Mouse (Mus musculus) midbrain, embryonic 11.5 days (tissue): ENCODE measurements at regions not wholly inside any gene's neighbourhood (a gene's known extent, or its start where the extent isn't known, plus 50 kb on each side); places are given as distances from the start of the nearest gene placed in this dataset.

ENCODE experiments used
- ATAC-seq: fragments of 200-750 bp; cut with Nextera tagmentation; 2 replicates; pipeline ENCODE4 v1.8.0; 2017; ENCODE audit warnings: moderate TSS enrichment, moderate library complexity; ENCODE audit not compliant: low FRiP score
- DNase-seq: peaks from one replicate; pipeline ENCODE4 v3.0.0; 2015; ENCODE audit warnings: low spot score; ENCODE audit errors: missing footprints
- H3K27ac ChIP-seq: fragments of 300-500 bp; sonication (generic); 2 replicates; pipeline ENCODE4 v1.5.1; 2014; ENCODE audit warnings: low read depth, low read length
- H3K27me3 ChIP-seq: fragments of 300-500 bp; sonication (generic); 2 replicates; pipeline ENCODE4 v1.6.1; 2014; ENCODE audit warnings: mild to moderate bottlenecking, low read length, moderate library complexity, mixed read lengths; ENCODE audit not compliant: control insufficient read depth, insufficient read depth
- H3K36me3 ChIP-seq: fragments of 300-500 bp; sonication (generic); 2 replicates; pipeline ENCODE4 v1.6.1; 2014; ENCODE audit warnings: mild to moderate bottlenecking, low read length, moderate library complexity, mixed read lengths; ENCODE audit not compliant: control insufficient read depth, insufficient read depth
- H3K4me1 ChIP-seq: fragments of 300-500 bp; sonication (generic); 2 replicates; pipeline ENCODE4 v1.6.1; 2014; ENCODE audit warnings: low read length; ENCODE audit not compliant: control insufficient read depth, insufficient read depth
- H3K4me2 ChIP-seq: fragments of 300-500 bp; sonication (generic); 2 replicates; pipeline ENCODE4 v1.6.1; 2014; ENCODE audit warnings: mild to moderate bottlenecking, moderate library complexity
- H3K4me3 ChIP-seq: fragments of 300-500 bp; sonication (generic); 2 replicates; pipeline ENCODE4 v1.5.1; 2014; ENCODE audit warnings: low read depth, low read length
- H3K9ac ChIP-seq: fragments of 300-500 bp; sonication (generic); 2 replicates; pipeline ENCODE4 v1.6.1; 2014; ENCODE audit warnings: low read length
- H3K9me3 ChIP-seq: fragments of 300-500 bp; sonication (generic); 2 replicates; pipeline ENCODE4 v1.6.1; 2016; ENCODE audit warnings: low read length; ENCODE audit not compliant: control insufficient read depth
- WGBS: fragments of 180-500 bp; shearing (Covaris S2); extraction: QIAGEN DNeasy Blood & Tissue Kit; methylation state at CpG from one replicate; pipeline ENCODE4 v1.1.7; 2014; 5-methylcytosine and 5-hydroxymethylcytosine counted together

GRCm38 (mm10) chr9:92045472-92045905, 147.2 kb upstream of the Plscr5 start:
- no peak for DNase-seq
- ATAC-seq, result no peak
- H3K27me3 ChIP-seq, result no peaks in the 10 kb centered on the region
- H3K36me3 ChIP-seq, result no peaks in the 10 kb centered on the region
- H3K9me3 ChIP-seq, result no peaks in the 10 kb centered on the region
- 53% methylated on average over 3 of the region's 3 CpGs for WGBS
- no peak overlapping the region for H3K27ac ChIP-seq
- no peak overlapping the region for H3K9ac ChIP-seq
- no peak overlapping the region for H3K4me2 ChIP-seq
- no peaks in the 10 kb centered on the region for H3K4me1 ChIP-seq
- H3K4me3 ChIP-seq, result no peak overlapping the region

GRCm38 (mm10) chr9:92044161-92044560, 148.6 kb upstream of the Plscr5 start:
- no peak overlapping the region for H3K4me3 ChIP-seq
- no peak overlapping the region for H3K27ac ChIP-seq
- no peaks in the 10 kb centered on the region for H3K36me3 ChIP-seq
- H3K9me3 ChIP-seq, result no peaks in the 10 kb centered on the region
- DNase-seq, result no peak
- WGBS, result 84% methylated on average over 9 of the region's 9 CpGs
- no peaks in the 10 kb centered on the region for H3K4me1 ChIP-seq
- no peak overlapping the region for H3K9ac ChIP-seq
- ATAC-seq, result no peak
- no peak overlapping the region for H3K4me2 ChIP-seq
- no peaks in the 10 kb centered on the region for H3K27me3 ChIP-seq

GRCm38 (mm10) chr9:92016521-92016920, 176.2 kb upstream of the Plscr5 start:
- no peak for DNase-seq
- H3K27me3 ChIP-seq, result no peaks in the 10 kb centered on the region
- H3K4me3 ChIP-seq, result no peak overlapping the region
- H3K4me1 ChIP-seq, result no peaks in the 10 kb centered on the region
- WGBS, result 93% methylated on average over 3 of the region's 3 CpGs
- no peak for ATAC-seq
- no peak overlapping the region for H3K9ac ChIP-seq
- no peak overlapping the region for H3K27ac ChIP-seq
- H3K9me3 ChIP-seq, result no peaks in the 10 kb centered on the region
- H3K4me2 ChIP-seq, result no peak overlapping the region
- no peaks in the 10 kb centered on the region for H3K36me3 ChIP-seq

- Histone ChIP-seq H3K4me3 (no peak overlapping the region), H3K27ac (no peak overlapping the region), H3K4me1 (no peaks in the 10 kb centered on the region), H3K4me2 (no peak overlapping the region), H3K9ac (no peak overlapping the region), H3K36me3 (no peaks in the 10 kb centered on the region), H3K27me3 (no peaks in the 10 kb centered on the region), H3K9me3 (no peaks in the 10 kb centered on the region)
- ATAC-seq (no peak), DNase-seq (no peak)
- WGBS, result 80% methylated on average over 3 of the region's 3 CpGs
Measured at GRCm38 (mm10) chr9:92015923-92016322, 176.8 kb upstream of the Plscr5 start.

- H3K9ac ChIP-seq, result no peak overlapping the region
- WGBS, result 68% methylated on average over 2 of the region's 2 CpGs
- no peaks in the 10 kb centered on the region for H3K4me1 ChIP-seq
- no peaks in the 10 kb centered on the region for H3K27me3 ChIP-seq
- no peaks in the 10 kb centered on the region for H3K36me3 ChIP-seq
- H3K9me3 ChIP-seq, result no peaks in the 10 kb centered on the region
- no peak for ATAC-seq
- no peak overlapping the region for H3K4me2 ChIP-seq
- H3K27ac ChIP-seq, result no peak overlapping the region
- H3K4me3 ChIP-seq, result no peak overlapping the region
- DNase-seq, result no peak
Measured at GRCm38 (mm10) chr9:91988240-91988639, 204.5 kb upstream of the Plscr5 start.

- H3K4me1 ChIP-seq, result no peaks in the 10 kb centered on the region
- no peaks in the 10 kb centered on the region for H3K36me3 ChIP-seq
- H3K9me3 ChIP-seq, result no peaks in the 10 kb centered on the region
- no peak for ATAC-seq
- H3K9ac ChIP-seq, result no peak overlapping the region
- H3K4me3 ChIP-seq, result no peak overlapping the region
- no peaks in the 10 kb centered on the region for H3K27me3 ChIP-seq
- H3K4me2 ChIP-seq, result no peak overlapping the region
- peak; percentile 76 for DNase-seq
- WGBS, result 89% methylated on average over 9 of the region's 9 CpGs
- no peak overlapping the region for H3K27ac ChIP-seq
Measured at GRCm38 (mm10) chr9:91981955-91982621, 210.6 kb upstream of the Plscr5 start.

- WGBS, result 83% methylated on average over 3 of the region's 3 CpGs
Measured at GRCm38 (mm10) chr9:91981499-91981898, 211.2 kb upstream of the Plscr5 start.

GRCm38 (mm10) chr9:91964051-91964450, 228.7 kb upstream of the Plscr5 start:
- Histone ChIP-seq H3K27ac (no peak overlapping the region), H3K27me3 (no peaks in the 10 kb centered on the region), H3K9me3 (no peaks in the 10 kb centered on the region), H3K4me3 (no peak overlapping the region), H3K4me1 (no peaks in the 10 kb centered on the region), H3K4me2 (no peak overlapping the region), H3K36me3 (no peaks in the 10 kb centered on the region), H3K9ac (no peak overlapping the region)
- 59% methylated on average over 2 of the region's 2 CpGs for WGBS
- ATAC-seq (no peak), DNase-seq (no peak)

More at GRCm38 (mm10) chr9:91981499-91981898, 211.2 kb upstream of the Plscr5 start:
- Histone ChIP-seq H3K27ac (no peak overlapping the region), H3K4me3 (no peak overlapping the region), H3K9me3 (no peaks in the 10 kb centered on the region), H3K4me2 (no peak overlapping the region), H3K4me1 (no peaks in the 10 kb centered on the region), H3K9ac (no peak overlapping the region), H3K27me3 (no peaks in the 10 kb centered on the region), H3K36me3 (no peaks in the 10 kb centered on the region)
- DNase-seq (peak; percentile 47), ATAC-seq (no peak)

- Histone ChIP-seq H3K36me3 (no peaks in the 10 kb centered on the region), H3K4me2 (no peak overlapping the region), H3K9me3 (no peaks in the 10 kb centered on the region), H3K4me1 (no peaks in the 10 kb centered on the region), H3K27ac (no peak overlapping the region), H3K9ac (no peak overlapping the region), H3K27me3 (no peaks in the 10 kb centered on the region), H3K4me3 (no peak overlapping the region)
- no peak for ATAC-seq
- no peak for DNase-seq
- 64% methylated on average over 1 of the region's 1 CpGs for WGBS
Measured at GRCm38 (mm10) chr9:91962726-91963125, 230.0 kb upstream of the Plscr5 start.
